Mouse (Mus musculus) bone marrow, adult 2 months (tissue): ENCODE results near the gene Ncapg2.

Source experiments
- CTCF ChIP-seq: fragments of 200-500 bp; IDR thresholded peaks from 2 replicates; pipeline ENCODE4 v1.5.1; 2011; ENCODE audit warnings: low read length, control low read depth; ENCODE audit not compliant: control insufficient read depth, insufficient read depth
- POLR2A ChIP-seq: fragments of 200-500 bp; IDR thresholded peaks from 2 replicates; pipeline ENCODE4 v1.6.1; 2011; ENCODE audit warnings: low read depth, mild to moderate bottlenecking, control low read depth, low read length, borderline replicate concordance; ENCODE audit not compliant: control insufficient read depth

- TF ChIP-seq CTCF (no peak), POLR2A (no peak)
These were observed 73.6 kb downstream of the Ncapg2 start for GRCm38 (mm10) chr12:116478771-116479170.
